Mouse (Mus musculus): Measurements from ENCODE around the gene Bscl2.
"Not testable (repeated sequence)": the region's sequence is repeated elsewhere in the genome, so short reads cannot be mapped to it uniquely, and the experiment has no call there.

Bscl2 gene

GRCm38 (mm10) chr19:8831262-8831661 is 6.0 kb upstream of the Bscl2 start:
- no peak for DNase-seq (ENCODE audit: low spot score)

- DNase-seq (ENCODE audit: low spot score), result no peak
These were observed 4.3 kb upstream of the Bscl2 start for GRCm38 (mm10) chr19:8832971-8833370.

- DNase-seq (ENCODE audit: low spot score), result not testable (repeated sequence)
These were observed 940 bp upstream of the Bscl2 start for GRCm38 (mm10) chr19:8836327-8836726.

- DNase-seq (ENCODE audit: low spot score), result peak; percentile 42
These were observed 919 bp downstream of the Bscl2 start for GRCm38 (mm10) chr19:8838041-8838730.

- DNase-seq (ENCODE audit: low spot score), result no peak
These were observed 2.0 kb downstream of the Bscl2 start, which contains the start of gene Gng3 for GRCm38 (mm10) chr19:8839103-8839907. Gene Gng3 (minus strand): TSS chr19:8839194.

GRCm38 (mm10) chr19:8839908-8840791 is 2.9 kb downstream of the Bscl2 start:
- peak; percentile 79 for DNase-seq (ENCODE audit: low spot score)

GRCm38 (mm10) chr19:8841012-8841411 is 3.7 kb downstream of the Bscl2 start:
- no peak for DNase-seq (ENCODE audit: low spot score)

GRCm38 (mm10) chr19:8842961-8843360 is 5.7 kb downstream of the Bscl2 start:
- no peak for DNase-seq (ENCODE audit: low spot score)

GRCm38 (mm10) chr19:8844371-8845129 is 7.3 kb downstream of the Bscl2 start:
- DNase-seq (ENCODE audit: low spot score), result peak; percentile 87

- DNase-seq (ENCODE audit: low spot score), result no peak
These were observed 11.1 kb downstream of the Bscl2 start for GRCm38 (mm10) chr19:8848356-8848755.

- peak; percentile 53 for DNase-seq (ENCODE audit: low spot score)
These were observed 13.2 kb downstream of the Bscl2 start, which contains the start of gene Lrrn4cl for GRCm38 (mm10) chr19:8850402-8850901. Gene Lrrn4cl (plus strand): TSS chr19:8850768.

GRCm38 (mm10) chr19:8851639-8852038 is 14.4 kb downstream of the Bscl2 start:
- no peak for DNase-seq (ENCODE audit: low spot score)

- DNase-seq (ENCODE audit: low spot score), result no peak
These were observed 15.1 kb downstream of the Bscl2 start for GRCm38 (mm10) chr19:8852236-8852928.

- DNase-seq (ENCODE audit: low spot score), result no peak
These were observed 15.8 kb downstream of the Bscl2 start for GRCm38 (mm10) chr19:8853117-8853516.

- DNase-seq (ENCODE audit: low spot score), result peak; percentile 67
These were observed 20.4 kb downstream of the Bscl2 start for GRCm38 (mm10) chr19:8857689-8858088.

GRCm38 (mm10) chr19:8859018-8859417 is 21.8 kb downstream of the Bscl2 start:
- no peak for DNase-seq (ENCODE audit: low spot score)

GRCm38 (mm10) chr19:8864265-8864664 is 27.0 kb downstream of the Bscl2 start:
- no peak for DNase-seq (ENCODE audit: low spot score)

- DNase-seq (ENCODE audit: low spot score), result not testable (repeated sequence)
These were observed 33.1 kb downstream of the Bscl2 start for GRCm38 (mm10) chr19:8870381-8870780.

GRCm38 (mm10) chr19:8870838-8871237 is 33.6 kb downstream of the Bscl2 start:
- DNase-seq (ENCODE audit: low spot score), result no peak

Measured in urinary bladder, postnatal 14 days (tissue).